Mouse (Mus musculus) gastrocnemius, adult 18-20 months (tissue): ENCODE measurements around the gene Agpat2. TPM values are rescaled to one million over a fixed set of nuclear protein-coding genes. Genes with fewer than 3 reads are reported as not detected.

Experiments used
- DNase-seq: peaks from one replicate; pipeline ENCODE4 v3.0.0; 2021; ENCODE audit warnings: low spot score
- long read RNA-seq, 2 experiments: library from polyadenylated mRNA; stranded (forward); transcript quantifications; one replicate each; pipeline ENCODE4 v2.0.0; 2021
- total RNA-seq, 2 experiments: library from RNA; stranded (reverse); gene quantifications; 2 replicates each; pipeline ENCODE4 v1.2.3; 2021

The Agpat2 gene
- total RNA-seq, result 1 to 10 TPM; 6.3 to 7.5 TPM
- long read RNA-seq, experiment 1, transcript Agpat2-201 (6 exons, 1,489 nt), result major isoform, 10 of 10 reads
- long read RNA-seq, experiment 1, partial matches to known transcripts, result 0 of 10 reads
- long read RNA-seq, experiment 1, other reads (novel, unspliced or antisense), result 0 of 10 reads
- long read RNA-seq, experiment 2, partial matches to known transcripts, result 1 of 5 reads
- long read RNA-seq, experiment 2, other reads (novel, unspliced or antisense), result 1 of 5 reads

DNA sequence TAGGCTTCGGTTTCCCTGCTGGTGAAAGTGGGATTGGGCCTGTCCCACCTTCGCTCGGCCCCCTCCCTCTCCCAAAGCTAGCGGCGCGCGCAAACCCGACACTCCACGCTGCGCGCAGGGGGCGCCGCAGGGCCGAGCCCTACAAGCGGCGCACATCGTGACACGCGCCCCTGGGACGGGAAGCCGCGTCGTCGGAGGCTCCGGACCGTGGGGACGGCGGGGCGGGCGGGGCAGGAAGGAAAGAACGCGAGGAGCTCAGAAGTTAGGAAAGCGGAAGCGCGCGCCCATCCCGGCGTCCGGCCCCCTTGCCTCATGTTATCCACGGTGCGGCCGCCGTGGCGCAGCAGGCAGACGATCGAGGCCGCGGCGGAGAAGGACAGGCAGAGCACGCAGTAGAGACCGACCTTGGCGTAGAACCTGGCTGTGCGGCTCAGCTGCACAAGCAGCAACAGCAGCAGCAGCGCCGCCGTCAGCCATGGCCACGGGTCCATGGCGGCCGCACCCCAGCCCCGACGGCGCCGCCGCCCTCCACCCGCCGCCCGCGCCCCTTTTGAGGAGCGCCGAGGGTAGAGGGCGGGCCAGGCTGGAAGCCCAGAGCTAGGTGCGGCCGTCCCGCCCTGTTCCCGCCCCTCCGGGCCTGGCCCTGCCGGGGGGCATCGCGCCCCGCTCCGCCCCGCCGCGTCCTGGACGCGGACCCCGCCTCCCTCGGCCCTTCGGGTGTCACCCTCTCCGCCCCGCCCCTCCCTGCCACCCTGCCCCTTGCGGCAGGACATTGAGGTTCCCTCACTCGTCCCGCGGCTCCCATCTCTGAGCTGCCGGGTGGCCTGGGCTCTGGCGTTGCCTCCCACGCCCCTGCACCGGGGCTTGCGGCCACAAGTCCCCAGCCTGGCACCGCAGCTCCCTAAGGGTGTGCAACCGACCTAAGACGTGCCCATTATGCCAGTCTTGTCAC, at the start of gene Agpat2:
Gene Agpat2, minus strand, starts transcription at position 698 of the 952 bp plus-strand sequence.
- DNase-seq, result peak; percentile 61

DNA sequence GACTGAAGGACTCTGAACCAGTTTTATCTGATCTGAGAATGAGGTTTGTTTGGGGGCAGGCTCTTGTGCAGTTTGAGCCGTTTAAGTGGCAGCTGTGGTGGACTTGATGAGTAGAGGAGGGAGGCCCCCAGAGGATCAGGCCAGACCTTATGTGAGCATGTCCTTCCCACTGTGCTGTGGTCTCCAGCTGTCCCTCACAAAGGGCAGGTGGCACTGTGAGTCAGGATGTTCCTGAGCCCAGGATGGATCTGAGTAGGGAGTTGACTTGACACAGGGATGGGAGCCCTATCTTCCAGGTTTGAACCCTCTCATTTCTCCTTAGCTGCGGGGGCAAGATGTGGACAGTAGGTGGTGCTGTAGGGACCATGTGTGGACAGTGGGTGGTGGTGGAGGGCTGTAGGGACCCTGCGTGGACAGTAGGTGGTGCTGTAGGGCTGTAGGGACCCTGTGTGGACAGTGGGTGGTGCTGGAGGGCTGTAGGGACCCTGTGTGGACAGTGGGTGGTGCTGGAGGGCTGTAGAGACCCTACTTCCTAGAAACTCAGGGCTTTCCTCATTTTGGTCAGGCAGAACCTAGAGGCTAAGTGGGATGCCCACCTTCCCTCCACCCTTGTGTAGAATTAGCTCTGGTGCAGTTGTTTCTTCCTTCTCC, 42.6 kb upstream of the Agpat2 start:
- DNase-seq, result peak; percentile 67

DNA sequence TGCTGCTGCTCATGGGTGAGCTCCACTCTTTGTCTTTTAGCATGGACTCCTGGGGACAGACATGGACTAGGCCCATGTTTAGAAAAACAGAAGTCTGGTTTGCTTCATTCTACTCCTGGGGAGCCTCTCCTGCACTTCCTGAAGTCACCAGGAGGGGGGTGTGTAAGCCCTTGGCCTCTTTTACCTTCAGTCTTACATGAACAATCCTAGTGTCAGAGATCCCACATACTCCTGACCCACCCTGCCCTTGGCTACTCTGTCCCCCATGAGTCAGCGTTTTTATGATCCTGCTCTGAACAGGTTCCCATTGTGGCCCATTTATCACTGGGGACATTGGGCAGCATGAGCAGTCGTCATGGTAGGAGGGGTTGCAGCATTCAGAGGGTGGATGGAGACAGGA, 39.7 kb upstream of the Agpat2 start:
- no peak for DNase-seq

DNA sequence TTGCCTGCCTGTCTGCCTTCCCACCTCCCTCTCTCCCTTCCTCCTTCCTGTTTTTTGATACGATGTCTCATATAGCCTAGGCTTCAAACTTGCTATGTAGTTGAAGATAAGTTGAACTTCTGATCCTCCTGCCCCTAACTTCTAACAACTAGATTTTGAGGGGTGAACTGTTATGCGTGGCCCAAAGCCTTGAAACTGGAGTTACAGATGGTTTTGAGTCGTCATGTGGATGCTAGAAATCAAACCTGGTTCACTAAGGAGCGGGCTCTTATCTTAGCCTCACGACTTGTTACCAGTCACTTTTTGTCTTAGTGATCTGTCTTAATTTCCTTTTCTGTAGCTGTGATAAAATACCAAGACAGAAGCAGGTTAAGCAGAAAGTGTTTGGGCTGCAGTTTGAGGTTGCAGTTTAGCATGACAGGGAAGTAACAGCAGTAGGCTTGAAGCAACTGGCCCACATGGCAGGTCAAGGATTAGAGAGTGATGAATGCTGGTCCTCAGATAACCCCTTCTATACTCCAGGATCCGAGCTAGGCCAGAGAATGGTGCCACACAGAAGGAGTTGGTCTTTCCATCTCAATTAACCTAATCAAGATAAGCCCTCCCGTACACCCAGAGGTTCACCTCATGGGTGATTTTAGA, 36.9 kb upstream of the Agpat2 start:
- no peak for DNase-seq

DNA sequence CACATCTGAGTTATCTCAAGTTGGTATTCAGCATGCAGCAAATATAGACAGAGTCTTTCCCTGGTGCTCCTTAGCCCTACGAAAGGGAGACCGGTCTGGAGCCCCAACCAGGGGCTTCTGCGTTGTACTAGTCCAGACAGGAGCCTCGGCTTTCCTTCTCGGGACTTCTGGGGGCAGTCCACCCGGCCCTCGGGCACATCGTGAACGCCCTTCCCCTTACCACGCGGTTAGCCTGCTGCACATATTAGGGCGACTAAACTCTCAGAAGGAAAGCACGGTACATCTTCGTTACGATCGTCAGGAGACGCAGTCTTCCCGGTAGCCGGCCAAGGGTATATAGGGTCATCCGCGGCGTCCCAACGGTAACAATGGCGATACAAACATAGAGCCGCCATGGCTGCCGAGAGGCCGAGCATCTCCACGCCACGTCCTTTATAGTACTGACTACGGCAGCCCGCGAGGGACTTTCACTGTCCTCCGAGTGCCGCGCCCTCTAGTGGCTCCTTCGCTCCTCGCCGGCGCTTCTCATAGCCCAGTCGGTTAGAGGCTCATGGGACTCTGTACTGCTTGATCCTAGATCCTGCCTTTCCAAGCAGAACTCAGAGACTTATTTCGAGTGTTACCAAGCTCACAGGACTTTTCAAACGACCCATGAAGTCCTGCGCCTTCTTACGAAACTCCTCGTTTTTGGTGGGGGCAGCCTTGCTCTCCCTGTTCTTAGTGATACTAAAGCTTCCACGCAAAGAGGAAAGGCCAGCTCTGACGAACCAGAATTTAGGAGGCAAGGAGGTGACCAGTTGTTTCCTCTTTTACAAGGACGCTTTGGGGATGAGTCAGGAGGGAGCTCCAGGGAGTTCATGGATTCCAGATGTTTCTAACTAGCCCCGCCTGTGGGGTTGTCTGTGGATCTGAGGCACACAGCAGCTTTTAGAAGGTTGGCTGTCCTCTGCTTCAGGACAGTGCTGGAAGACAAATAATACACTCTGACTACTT, 35.9 kb upstream of the Agpat2 start:
- peak; percentile 97 for DNase-seq

DNA sequence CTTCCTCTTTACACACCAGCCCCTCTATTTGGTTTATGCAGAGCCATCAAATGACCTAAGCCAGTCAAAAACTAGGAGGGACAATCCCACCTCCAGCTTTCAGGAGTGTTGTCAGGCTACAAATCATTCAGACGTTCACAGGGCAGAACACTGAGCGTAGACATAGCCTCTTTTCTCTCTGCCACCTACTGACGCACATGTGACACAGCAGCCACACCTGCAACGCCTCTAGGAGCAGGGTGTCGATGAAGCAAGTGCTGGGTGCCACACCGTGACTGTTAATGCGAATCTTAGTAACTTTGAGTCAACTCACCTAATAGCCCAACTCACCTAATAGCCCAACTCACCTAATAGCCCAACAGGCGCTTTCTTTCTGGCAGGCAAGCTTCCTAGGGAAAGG, 34.9 kb upstream of the Agpat2 start:
- no peak for DNase-seq

DNA sequence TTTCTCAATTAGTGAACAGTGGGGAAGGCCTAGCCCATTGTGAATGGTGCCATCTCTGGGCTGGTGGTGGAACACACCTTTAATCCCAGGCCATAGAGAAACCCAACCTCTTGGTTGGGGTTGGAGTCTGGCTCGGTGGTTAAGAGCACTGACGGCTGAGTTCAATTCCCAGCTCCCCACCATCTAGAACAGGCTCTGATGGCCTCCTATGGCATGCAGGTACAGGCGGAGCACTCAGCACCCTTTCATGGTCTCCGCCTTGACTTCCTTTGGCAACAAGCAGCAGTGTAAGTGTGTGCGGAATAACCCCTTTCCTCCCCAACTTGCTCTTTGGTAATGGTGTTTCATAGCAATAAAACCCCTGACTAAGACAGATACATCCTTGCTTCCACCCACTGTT, 34.4 kb upstream of the Agpat2 start:
- DNase-seq, result no peak

DNA sequence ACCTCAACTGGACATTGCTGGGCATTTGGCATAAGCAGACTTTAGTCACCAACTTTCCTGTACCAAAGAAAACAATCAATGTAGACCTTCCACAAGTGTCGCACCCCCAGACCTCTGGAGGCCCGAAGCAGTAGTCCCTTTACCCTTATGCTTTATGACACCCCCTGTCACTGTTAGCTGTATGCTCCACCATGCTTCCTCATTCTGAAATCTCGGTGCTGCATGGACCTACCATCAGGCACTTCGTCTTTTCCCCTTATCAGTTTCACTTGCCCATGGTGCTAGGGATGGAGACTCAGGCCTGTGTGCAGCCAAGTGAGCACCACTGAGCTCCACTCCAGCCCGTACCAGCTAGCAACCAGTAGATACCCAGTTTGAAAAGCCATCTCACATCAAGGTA, 33.8 kb upstream of the Agpat2 start:
- no peak for DNase-seq

DNA sequence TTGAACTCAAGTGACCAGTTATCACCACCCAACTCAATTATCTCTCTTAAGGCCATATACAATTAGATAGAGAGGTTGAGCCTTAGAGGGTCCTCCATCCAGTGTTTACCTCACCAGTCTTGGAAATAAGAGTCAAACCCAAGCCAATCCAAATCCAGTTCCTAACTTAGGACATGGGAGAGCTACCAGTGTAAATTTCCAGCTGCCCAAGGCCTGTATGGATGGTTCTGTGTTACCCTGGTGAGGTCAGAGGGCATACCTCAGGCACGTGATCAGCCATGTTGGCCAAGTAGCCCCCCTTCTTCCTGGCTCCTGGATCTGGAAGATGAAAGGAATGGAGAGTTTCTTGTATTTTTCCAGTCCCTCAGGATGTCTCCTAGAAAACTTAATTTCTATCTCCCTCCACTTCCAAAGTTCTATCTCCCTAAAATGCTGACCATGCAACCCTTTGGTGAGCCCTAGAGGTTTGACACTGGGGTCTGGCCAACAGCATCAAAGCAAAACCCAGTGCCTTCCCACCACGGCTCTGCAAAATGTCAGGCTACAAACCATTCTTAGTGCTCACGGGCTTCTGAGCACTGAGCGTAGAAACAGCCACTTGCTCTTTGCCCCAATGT, 33.2 kb upstream of the Agpat2 start:
- no peak for DNase-seq

DNA sequence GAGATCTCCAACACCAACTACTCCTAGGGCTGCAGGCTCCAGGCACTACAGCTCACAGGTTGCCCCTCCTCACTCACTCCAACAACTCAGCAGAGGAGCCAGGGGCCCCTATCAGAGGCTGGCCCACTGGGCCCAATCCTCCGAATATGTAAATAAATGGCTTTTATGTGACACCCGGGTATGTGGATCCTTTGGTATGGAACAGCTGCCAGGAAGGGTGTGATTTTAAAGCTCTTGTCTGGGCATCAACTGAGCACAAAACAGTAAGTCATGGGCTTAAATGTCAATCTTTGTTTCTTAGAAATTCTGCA, 32.1 kb upstream of the Agpat2 start:
- DNase-seq, result no peak

DNA sequence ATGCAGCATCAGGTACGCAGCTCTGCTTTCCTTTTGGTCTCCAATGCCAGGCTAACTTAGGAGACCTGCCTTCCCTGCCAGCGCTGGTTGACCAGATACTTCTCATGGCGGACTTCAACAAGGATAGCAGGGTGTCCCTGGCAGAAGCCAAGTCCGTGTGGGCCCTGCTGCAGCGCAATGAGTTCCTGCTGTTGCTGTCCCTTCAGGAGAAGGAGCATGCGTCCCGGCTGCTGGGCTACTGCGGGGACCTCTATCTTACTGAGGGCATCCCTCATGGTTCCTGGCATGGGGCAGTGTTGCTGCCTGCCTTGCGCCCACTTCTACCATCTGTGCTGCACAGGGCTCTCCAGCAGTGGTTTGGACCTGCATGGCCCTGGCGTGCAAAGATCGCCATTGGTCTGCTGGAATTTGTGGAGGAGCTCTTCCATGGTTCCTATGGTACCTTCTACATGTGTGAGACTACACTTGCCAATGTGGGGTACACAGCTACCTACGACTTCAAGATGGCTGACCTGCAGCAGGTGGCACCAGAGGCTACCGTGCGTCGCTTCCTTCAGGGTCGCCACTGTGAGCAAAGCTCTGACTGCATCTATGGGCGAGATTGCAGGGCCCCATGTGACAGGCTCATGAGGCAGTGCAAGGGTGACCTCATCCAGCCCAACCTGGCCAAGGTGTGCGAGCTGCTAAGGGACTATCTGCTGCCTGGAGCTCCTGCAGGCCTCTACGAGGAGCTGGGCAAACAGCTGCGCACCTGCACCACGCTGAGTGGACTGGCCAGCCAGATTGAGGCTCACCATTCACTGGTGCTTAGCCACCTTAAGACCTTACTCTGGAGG, 31.5 kb upstream of the Agpat2 start:
- DNase-seq, result no peak

DNA sequence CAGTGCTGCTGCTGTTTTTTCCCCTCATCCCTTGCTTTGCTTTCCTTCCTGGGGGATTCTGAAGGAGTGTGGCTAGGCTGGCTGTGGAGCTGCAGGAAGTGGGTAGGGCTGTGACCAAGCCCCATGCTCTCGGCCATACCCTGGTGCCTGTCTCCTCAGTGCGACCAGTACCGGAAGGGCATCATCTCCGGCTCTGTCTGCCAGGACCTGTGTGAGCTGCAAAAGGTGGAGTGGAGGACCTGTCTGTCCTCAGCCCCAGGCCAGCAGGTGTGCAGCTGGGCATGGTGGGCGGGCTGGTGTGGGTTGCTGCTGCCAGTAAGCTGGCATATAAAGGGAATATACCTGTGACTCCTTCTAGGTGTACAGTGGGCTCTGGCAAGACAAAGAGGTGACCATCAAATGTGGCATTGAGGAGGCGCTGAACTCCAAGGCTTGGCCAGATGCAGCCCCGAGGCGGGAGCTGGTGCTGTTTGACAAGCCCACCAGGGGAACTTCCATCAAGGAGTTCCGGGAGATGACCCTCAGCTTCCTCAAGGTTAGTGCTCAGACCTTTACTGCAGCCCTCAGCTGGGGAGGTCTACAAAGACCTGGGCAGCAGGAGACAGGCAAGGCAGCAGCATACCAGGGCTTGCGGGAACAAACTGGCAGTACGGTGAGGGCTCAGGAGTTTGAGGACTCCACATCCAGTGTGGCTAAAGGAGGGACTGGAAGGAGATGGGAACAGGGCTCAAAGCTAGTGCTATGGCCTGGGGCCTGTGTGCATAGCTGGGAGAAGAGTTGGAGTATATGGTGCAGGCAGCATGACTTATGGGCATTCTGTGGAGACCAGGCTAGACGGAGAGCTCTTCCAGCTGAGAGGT, 30.6 kb upstream of the Agpat2 start:
- no peak for DNase-seq

DNA sequence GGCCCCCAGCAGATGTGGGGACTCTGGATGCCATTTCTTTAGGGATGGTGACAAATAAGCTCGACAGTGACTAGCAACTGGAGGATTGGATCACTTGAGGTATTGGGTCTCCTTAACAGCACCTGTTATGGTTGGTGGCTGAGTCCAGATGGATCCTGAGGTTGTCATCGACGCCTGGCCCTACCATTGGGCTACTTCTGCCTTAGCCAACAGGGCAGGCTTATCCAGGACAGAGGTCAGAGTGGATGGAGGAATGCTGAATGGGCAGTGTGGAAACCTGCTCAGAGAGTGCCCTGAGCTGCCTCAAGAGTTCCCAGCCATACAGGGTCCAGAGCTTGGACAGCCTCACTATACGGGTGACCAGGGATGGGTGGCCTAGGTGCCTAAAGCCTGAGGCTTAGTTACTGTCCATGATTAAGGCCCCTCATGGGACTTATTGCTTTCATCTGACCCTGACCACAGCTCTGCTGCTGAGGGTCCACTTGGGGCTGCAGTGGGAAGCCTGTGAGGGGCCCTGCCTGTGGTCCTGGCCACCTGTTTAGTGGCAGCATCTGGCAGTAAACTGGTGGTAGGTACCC, 29.8 kb upstream of the Agpat2 start:
- no peak for DNase-seq

DNA sequence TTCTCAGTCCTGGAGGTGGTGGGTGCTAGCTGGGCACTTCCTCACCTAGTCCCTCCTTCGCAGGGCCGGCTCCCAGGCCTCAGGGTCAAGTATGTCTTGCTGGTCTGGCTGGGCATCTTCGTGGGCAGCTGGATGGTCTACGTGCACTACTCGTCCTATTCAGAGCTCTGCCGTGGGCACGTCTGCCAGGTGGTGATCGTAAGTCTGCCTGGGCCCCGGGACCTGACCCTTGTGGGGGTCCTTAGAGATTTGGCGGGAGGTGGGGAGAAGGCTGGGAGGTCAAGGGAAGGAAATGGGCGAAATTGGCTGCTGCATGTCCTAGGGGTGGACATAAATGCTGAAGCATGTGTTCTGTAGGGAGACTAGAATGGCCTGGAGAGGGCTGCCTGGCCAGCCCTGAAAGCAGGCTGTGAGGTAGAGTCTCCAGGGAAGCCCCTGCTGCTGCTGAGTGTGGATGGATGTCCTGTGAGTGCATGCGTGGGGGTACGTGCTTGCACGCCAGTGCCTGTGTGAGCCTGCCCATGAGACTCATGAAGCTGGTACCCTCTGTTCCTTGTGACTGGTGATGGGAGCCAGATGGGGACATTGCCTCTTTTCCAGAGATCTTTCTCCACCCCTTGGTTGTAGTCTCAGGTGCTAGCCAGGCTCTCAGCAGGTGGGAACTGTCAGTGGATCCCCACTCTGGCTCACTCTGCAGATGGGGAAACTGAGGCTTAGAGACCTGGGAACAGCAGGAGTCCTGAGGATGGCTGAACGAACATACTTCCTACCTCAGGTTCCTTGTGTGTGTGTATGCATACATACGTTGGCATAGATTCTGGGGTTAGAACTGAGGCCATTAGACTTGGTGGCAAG, 28.6 kb upstream of the Agpat2 start:
- DNase-seq, result no peak

DNA sequence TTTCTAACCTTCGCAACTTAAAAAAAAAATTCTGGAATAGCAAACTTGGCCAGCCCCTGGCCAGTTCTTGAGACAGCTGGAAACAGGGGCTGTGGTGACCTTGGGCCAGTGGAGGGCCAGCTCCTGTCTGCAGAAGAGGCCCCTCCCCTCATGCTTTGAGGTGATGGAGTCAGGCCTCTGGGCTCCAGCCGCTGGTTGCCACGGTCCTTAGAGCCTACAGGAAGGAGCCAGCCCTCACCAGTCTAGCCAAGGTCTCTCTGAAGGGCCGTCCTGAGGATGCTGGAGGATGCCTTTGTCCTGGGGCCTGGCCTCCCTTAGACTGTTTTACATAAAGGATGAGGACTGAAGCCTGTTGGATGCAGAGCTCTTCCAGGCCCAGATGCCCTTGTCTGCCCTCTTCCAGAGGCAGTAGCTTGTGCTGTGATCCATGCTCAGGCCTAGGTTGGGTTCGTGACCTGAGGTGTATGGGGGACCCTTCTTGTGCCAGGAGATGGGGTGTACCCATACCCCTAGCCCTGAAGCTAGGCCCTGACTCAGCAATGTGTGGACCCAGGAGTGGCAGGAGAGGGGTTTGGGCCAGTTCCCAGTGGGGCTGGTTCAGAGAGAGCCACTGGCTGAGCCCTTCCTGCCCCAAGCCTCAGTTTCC, 24.7 kb upstream of the Agpat2 start:
- DNase-seq, result no peak

DNA sequence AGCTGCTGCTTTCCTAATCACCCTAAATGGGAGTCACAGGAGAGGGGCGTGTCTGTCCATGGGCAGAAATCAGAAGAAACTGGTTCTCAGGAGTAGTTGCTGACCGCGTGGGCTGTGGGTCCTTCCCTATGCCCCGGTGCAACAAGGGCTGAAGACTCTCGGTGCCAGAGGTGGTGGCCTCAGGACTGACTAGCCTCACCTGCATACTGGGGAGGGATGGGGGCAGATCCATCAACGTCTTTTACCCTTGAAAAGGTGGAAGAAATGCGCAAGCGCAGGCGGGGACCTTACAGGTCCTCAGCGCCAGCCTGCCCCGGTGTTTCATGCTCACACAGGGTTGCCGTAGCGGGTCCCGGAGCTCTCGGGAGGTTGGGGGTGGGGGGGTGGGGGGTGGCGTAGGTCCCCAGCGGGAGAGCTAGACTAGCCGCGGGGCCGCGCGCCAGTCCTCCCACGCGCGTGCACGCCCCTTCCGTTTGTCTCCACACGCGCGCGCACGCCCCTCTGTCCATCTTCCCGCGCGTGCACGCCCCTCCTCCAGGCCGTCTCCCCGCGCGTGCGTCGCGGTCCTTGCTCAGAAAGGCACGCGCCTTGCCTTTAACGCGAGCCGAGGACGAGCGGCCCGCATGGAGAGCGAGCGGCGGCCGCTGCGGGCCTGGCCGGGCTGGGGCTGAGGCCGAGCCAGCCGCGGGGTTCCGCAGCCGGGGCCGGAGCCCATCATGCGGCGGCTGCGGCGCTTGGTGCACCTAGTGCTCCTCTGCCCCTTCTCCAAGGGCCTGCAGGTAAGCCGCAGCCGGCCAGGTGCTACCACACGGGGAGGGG, 23.9 kb upstream of the Agpat2 start, which contains the start of gene Fam69b:
Gene Fam69b, plus strand, starts transcription at position 537 of the 819 bp plus-strand sequence.
- DNase-seq, result peak; percentile 39
